Mouse (Mus musculus) ES-Bruce4 (cell line): Measurements from ENCODE around the gene Rassf3.

Experiments
- CTCF ChIP-seq: IDR thresholded peaks from one replicate; pipeline ENCODE4 v1.8.1; 2011; ENCODE audit warnings: low read depth, low read length
- EP300 ChIP-seq: IDR thresholded peaks from 2 replicates; pipeline ENCODE4 v1.6.1; 2011; ENCODE audit warnings: low read depth, low read length; ENCODE audit not compliant: insufficient read depth
- POLR2A ChIP-seq: IDR thresholded peaks from one replicate; pipeline ENCODE4 v1.8.1; 2011; ENCODE audit warnings: low read length; ENCODE audit not compliant: insufficient read depth

- TF ChIP-seq POLR2A (no peak), CTCF (no peak), EP300 (no peak)
Observed at GRCm38 (mm10) chr10:121390602-121391001, 85.5 kb downstream of the Rassf3 start.
